Mouse (Mus musculus) intestine, embryonic 16.5 days (tissue): ENCODE measurements around the gene Vmn1r222. TPM values are rescaled to one million over a fixed set of nuclear protein-coding genes. Genes with fewer than 3 reads are reported as not detected.
"Not testable (repeated sequence)": the region's sequence is repeated elsewhere in the genome, so short reads cannot be mapped to it uniquely, and the experiment has no call there.

Experiments used
- ATAC-seq: fragments of 200-750 bp; cut with Nextera tagmentation; 2 replicates; pipeline ENCODE4 v1.8.0; 2017; ENCODE audit warnings: moderate TSS enrichment, moderate library complexity
- H3K27ac ChIP-seq: fragments of 300-500 bp; sonication (generic); 2 replicates; pipeline ENCODE4 v1.5.1; 2014; ENCODE audit warnings: mild to moderate bottlenecking, low read length
- H3K27me3 ChIP-seq: fragments of 300-500 bp; sonication (generic); replicated peaks from 2 replicates; pipeline ENCODE4 v1.6.1; 2014; ENCODE audit warnings: low read length, control low read depth, mixed read lengths; ENCODE audit not compliant: control insufficient read depth, insufficient read depth
- H3K36me3 ChIP-seq: fragments of 300-500 bp; sonication (generic); 2 replicates; pipeline ENCODE4 v1.6.1; 2014; ENCODE audit warnings: low read length, control low read depth; ENCODE audit not compliant: control insufficient read depth, insufficient read depth
- H3K4me1 ChIP-seq: fragments of 300-500 bp; sonication (generic); 2 replicates; pipeline ENCODE4 v1.6.1; 2014; ENCODE audit warnings: low read length, control low read depth, mixed read lengths; ENCODE audit not compliant: control insufficient read depth, insufficient read depth
- H3K4me2 ChIP-seq: fragments of 300-500 bp; sonication (generic); 2 replicates; pipeline ENCODE4 v1.6.1; 2014; ENCODE audit warnings: low read depth, low read length, control low read depth
- H3K4me3 ChIP-seq: fragments of 300-500 bp; sonication (generic); 2 replicates; pipeline ENCODE4 v1.5.1; 2014; ENCODE audit warnings: mild to moderate bottlenecking, low read length
- H3K9ac ChIP-seq: fragments of 300-500 bp; sonication (generic); 2 replicates; pipeline ENCODE4 v1.6.1; 2014; ENCODE audit warnings: low read depth, low read length
- H3K9me3 ChIP-seq: fragments of 300-500 bp; sonication (generic); 2 replicates; pipeline ENCODE4 v1.6.1; 2016; ENCODE audit warnings: low read length, control low read depth; ENCODE audit not compliant: control insufficient read depth
- WGBS: fragments of 180-500 bp; shearing (Covaris S2); extraction: QIAGEN DNeasy Blood & Tissue Kit; methylation state at CpG from one replicate; pipeline ENCODE4 v1.1.7; 2014; 5-methylcytosine and 5-hydroxymethylcytosine counted together
- polyA plus RNA-seq: library from polyadenylated mRNA; unstranded; fragments of >200 nt; fragmentation: Nextera tagmentation; extraction: Ambion mirVana; gene quantifications from 2 replicates; pipeline ENCODE4 v1.2.1, GENCODE M21; 2015

Gene Vmn1r222
- not detected in 2 replicates for polyA plus RNA-seq

- H3K4me1 ChIP-seq, H3K36me3 ChIP-seq: not testable (repeated sequence)
Measured at GRCm38 (mm10) chr13:23235847-23236246, at the start of gene Vmn1r222. TSS of gene Vmn1r222 (minus strand) at chr13:23235947.

GRCm38 (mm10) chr13:23285191-23285920 lies 49.6 kb upstream of the Vmn1r222 start:
- peak; percentile 91 for ATAC-seq
- 0 out of 2 replicates have a peak overlapping the region, but pooled peaks have one; percentile 27 for H3K9ac ChIP-seq

More at GRCm38 (mm10) chr13:23235847-23236246, at the start of gene Vmn1r222:
- not testable (repeated sequence) for H3K4me3 ChIP-seq, H3K27ac ChIP-seq, H3K9me3 ChIP-seq, H3K4me2 ChIP-seq, ATAC-seq, H3K27me3 ChIP-seq, H3K9ac ChIP-seq

GRCm38 (mm10) chr13:23279992-23280391 lies 44.2 kb upstream of the Vmn1r222 start:
- H3K27ac ChIP-seq, result no peak overlapping the region
- H3K4me1 ChIP-seq, result no peaks in the 10 kb centered on the region
- no peak overlapping the region for H3K4me2 ChIP-seq
- no peak overlapping the region for H3K4me3 ChIP-seq
- 84% methylated on average over 3 of the region's 3 CpGs for WGBS
- no peaks in the 10 kb centered on the region for H3K27me3 ChIP-seq
- no peaks in the 10 kb centered on the region for H3K36me3 ChIP-seq
- no peak overlapping the region for H3K9ac ChIP-seq
- no peaks in the 10 kb centered on the region for H3K9me3 ChIP-seq
- no peak for ATAC-seq

More at GRCm38 (mm10) chr13:23285191-23285920, 49.6 kb upstream of the Vmn1r222 start:
- Histone ChIP-seq H3K27me3 (no peaks in the 10 kb centered on the region), H3K4me3 (peak overlapping the region; percentile 50), H3K4me1 (no peaks in the 10 kb centered on the region; the same call in 1 of the 2 replicates), H3K27ac (no peak overlapping the region), H3K9me3 (no peaks in the 10 kb centered on the region), H3K36me3 (no peaks in the 10 kb centered on the region), H3K4me2 (peak overlapping the region; percentile 85)
- 8% methylated on average over 22 of the region's 22 CpGs for WGBS

- Histone ChIP-seq H3K4me1 (no peaks in the 10 kb centered on the region), H3K9me3 (no peaks in the 10 kb centered on the region), H3K4me2 (no peak overlapping the region), H3K27ac (no peak overlapping the region), H3K4me3 (no peak overlapping the region), H3K9ac (no peak overlapping the region), H3K36me3 (no peaks in the 10 kb centered on the region), H3K27me3 (no peaks in the 10 kb centered on the region)
- no peak for ATAC-seq
- 84% methylated on average over 4 of the region's 4 CpGs for WGBS
Measured at GRCm38 (mm10) chr13:23279576-23279975, 43.8 kb upstream of the Vmn1r222 start.

DNA sequence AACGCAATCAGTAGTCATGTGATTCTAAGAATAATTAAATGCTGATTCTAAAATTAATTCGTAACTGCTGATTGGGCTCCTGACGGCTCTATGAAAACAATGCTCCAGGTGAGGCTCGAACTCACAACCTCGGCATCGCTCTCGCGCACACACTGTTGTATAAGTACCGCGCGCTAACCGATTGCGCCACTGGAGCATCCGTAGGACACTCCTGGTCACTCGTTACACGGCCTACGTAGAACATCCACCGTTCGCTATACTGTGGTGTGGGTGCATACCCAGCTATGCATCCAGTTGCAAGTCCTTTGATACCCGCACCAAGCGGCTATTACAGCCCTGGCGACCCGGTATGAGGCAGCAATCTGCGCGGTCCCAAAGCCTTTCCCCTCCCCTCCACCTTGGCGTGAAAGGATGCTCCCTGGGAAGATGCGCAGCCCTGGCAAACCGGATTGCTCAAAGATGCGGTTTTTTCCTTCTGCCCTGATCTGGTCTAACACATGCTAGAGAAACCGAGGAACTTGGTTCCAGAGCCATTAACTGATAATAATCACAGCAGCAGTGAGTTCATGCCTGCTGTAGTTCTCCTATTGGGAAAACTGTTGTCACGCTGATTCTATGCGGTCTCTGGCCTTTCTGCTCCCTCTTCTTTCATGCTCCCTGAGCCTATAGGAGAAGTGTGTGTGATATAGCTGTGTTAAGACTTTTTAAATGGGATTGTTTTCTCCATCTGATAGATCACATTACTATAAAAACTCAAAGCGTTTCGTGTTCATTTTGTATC lies 34.8 kb upstream of the Vmn1r222 start:
- no peaks in the 10 kb centered on the region for H3K9me3 ChIP-seq
- no peaks in the 10 kb centered on the region for H3K36me3 ChIP-seq
- peak overlapping the region; percentile 36 for H3K4me3 ChIP-seq
- H3K27ac ChIP-seq, result no peak overlapping the region
- no peak overlapping the region for H3K9ac ChIP-seq
- ATAC-seq, result peak; percentile 88
- 5% methylated on average over 34 of the region's 34 CpGs for WGBS
- peak overlapping the region; percentile 43 for H3K4me2 ChIP-seq
- no peaks in the 10 kb centered on the region for H3K27me3 ChIP-seq
- no peaks in the 10 kb centered on the region; the same call in 1 of the 2 replicates for H3K4me1 ChIP-seq

DNA sequence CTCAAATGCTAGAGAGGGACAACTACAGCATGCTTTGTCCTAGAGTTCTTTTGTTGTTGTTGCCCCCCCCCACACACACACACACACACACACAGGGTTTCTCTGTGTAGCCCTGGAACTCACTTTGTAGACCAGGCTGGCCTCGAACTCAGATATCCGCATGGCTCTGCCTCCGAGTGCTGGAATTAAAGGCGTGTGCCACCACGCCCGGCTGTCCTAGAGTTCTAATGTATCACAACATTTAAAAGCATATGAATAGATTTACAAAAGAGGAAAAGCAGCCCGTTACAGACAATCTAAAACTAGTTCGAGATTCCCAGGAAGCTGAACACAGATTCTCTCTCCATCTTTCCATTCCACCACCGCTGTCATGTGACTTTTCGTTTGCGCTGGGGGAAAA lies 33.9 kb upstream of the Vmn1r222 start:
- Histone ChIP-seq H3K9ac (no peak overlapping the region), H3K36me3 (no peaks in the 10 kb centered on the region), H3K4me3 (peak overlapping the region; percentile 36), H3K4me2 (peak overlapping the region; percentile 43; the same call in 1 of the 2 replicates), H3K4me1 (no peaks in the 10 kb centered on the region; the same call in 1 of the 2 replicates), H3K27me3 (no peaks in the 10 kb centered on the region), H3K27ac (no peak overlapping the region), H3K9me3 (no peaks in the 10 kb centered on the region)
- whole genome bisulfite sequencing, result 29% methylated on average over 11 of the region's 11 CpGs
- ATAC-seq, result no peak

DNA sequence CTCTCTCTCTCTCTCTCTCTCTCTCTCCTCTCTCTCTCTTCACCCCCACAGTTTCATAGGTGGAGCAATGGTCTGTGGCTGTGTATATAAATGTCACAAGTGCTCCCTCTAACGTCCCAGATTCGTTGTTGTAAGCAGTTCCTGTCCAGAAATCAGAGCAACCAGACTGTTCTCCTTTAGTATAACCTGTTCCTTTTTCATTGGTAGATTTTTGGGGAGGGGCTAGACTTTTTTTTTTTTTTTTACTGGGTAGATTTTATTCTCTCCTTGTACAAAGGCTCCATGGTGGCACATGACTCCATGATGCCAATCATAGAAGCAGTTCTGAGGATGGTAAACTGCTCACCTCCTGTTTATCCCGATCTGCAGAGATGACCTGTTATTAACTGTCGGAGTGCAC lies 33.4 kb upstream of the Vmn1r222 start:
- not testable (repeated sequence) for H3K27ac ChIP-seq, H3K4me2 ChIP-seq, H3K9ac ChIP-seq, H3K4me1 ChIP-seq, H3K27me3 ChIP-seq, H3K36me3 ChIP-seq, H3K4me3 ChIP-seq, H3K9me3 ChIP-seq
- WGBS, result 55% methylated on average over 4 of the region's 4 CpGs
- peak; percentile 77; the same call in 1 of the 2 replicates for ATAC-seq

- not testable (repeated sequence) for H3K4me1 ChIP-seq, H3K4me2 ChIP-seq, H3K27ac ChIP-seq, H3K9ac ChIP-seq, H3K36me3 ChIP-seq, H3K4me3 ChIP-seq, H3K9me3 ChIP-seq, H3K27me3 ChIP-seq
- 66% methylated on average over 3 of the region's 3 CpGs for WGBS
- ATAC-seq, result peak; percentile 74
Measured at GRCm38 (mm10) chr13:23268606-23269005, 32.9 kb upstream of the Vmn1r222 start.

DNA sequence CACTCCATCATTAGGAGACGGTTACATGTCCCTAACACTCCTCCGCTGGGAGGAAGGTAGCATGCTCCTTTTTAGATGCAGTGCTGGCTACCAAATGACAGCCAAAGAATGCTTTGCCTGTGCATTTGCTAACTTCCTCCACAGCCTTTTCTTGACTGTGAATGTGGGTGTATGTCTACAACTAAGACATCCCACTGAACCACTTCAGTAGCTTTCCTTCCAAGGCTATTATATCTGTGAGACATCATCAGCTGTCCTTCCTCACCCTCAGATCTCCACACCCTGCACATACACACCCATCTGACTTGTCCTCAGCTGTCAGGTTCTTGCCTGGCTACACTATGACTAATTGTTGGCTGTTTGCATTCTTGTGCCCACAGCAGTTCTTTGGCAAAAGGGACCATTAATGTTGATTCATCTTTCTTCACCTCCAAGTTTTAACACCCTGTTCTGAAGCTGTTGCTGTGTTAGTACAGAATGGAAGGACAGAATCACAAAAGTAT lies 22.9 kb upstream of the Vmn1r222 start:
- Histone ChIP-seq H3K36me3 (no peaks in the 10 kb centered on the region), H3K27ac (no peak overlapping the region), H3K27me3 (no peaks in the 10 kb centered on the region), H3K4me1 (no peaks in the 10 kb centered on the region), H3K9ac (no peak overlapping the region), H3K4me3 (no peak overlapping the region), H3K4me2 (no peak overlapping the region), H3K9me3 (no peaks in the 10 kb centered on the region)
- no peak for ATAC-seq
- WGBS, result 90% methylated on average over 2 of the region's 2 CpGs
